Mouse (Mus musculus) kidney, adult 2 months (tissue): ENCODE measurements around the gene Myod1.

ENCODE experiments used
- CTCF ChIP-seq: fragments of 200-500 bp; conservative IDR thresholded peaks from 2 replicates; pipeline ENCODE4 v1.5.1; 2011; ENCODE audit warnings: low read depth, mild to moderate bottlenecking, control low read depth, low read length, moderate library complexity, mixed read lengths; ENCODE audit not compliant: insufficient read depth, insufficient read length
- POLR2A ChIP-seq: fragments of 200-500 bp; IDR thresholded peaks from one replicate; pipeline ENCODE4 v1.6.1; 2011; ENCODE audit warnings: low read depth, low read length, control low read depth

DNA sequence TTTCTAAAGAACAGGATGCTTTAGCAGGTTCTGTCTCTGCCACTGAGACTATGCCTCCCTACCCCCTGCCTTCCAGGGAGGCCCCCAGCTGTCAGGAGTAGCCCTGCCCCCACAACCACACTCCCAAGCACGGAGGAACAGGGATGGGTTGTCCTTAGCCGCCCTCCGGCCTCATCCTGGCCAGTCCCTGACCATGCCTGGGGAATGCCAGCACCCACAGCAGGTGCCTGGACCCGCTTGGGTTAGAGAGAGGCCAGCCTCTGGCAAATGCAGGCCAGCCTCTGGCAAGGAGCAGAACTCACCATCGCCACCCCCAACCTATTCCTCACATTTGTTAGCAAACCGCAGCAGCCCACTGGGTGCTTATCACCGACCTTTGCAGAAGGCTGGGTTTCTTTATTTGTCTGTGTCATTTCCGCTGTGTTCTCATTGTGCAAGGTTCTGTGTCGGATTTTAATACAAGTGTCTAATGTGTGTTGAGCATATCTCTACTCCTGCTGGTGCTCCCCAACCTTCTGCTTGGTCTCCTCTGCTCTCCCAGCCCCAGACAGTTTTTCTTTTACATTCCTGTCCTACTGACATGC lies 26.1 kb upstream of the Myod1 start:
- TF ChIP-seq POLR2A: no peak
- no peak for TF ChIP-seq CTCF
